Comparison of ENCODE assay signal across 7 mouse cellular contexts in the genomic region with DNA sequence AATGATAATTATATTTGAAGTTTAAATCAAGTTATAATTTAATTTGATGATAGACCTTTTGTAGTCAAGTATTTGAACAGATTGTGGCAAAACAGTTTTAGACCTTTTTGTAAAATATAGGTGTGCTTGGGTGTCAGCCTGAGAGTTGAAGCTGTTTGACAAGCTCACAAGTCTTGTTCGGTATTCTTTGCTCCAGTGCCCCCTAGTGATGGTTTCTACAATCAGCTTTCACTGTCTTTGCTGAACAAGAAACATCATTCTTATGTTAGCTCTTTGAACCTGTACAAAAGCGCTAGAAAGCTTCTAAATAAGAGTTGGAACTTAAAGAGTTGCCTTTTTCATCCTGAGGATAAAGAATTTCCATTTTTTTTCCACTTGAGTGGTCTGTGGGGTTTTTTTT.
DNase-seq lines count a peak whose midpoint lies in the region; ATAC-seq and TF ChIP-seq lines count a peak whose summit lies in the region.

No protein-coding gene starts in this region.

- H3K27me3 ChIP-seq in neural tube, embryonic 11.5 days (ENCODE audit: control insufficient read depth, insufficient read depth, low read length): no peaks in the 10 kb centered on the region
- no peaks in the 10 kb centered on the region for H3K27me3 ChIP-seq in liver, postnatal 0 days (ENCODE audit: insufficient read depth, low read length)
- H3K27me3 ChIP-seq in splenic B cell, adult 2 months (ENCODE audit: control insufficient read depth, insufficient read depth, low read length, poor library complexity, severe bottlenecking): no peaks in the 10 kb centered on the region

- ATAC-seq in neural tube, embryonic 11.5 days (ENCODE audit: insufficient read depth, low FRiP score, low TSS enrichment): no peak
- peak; percentile 54 for ATAC-seq in common myeloid progenitor, adult 5-6 weeks (replicated peaks; ENCODE audit: low read depth, poor library complexity, severe bottlenecking)
- ATAC-seq in liver, postnatal 0 days: no peak

- TF ChIP-seq EP300 in liver, postnatal 0 days (IDR thresholded peaks at IDR 0.05; ENCODE audit: low read depth): no peak

- TF ChIP-seq CTCF in liver, postnatal 0 days (IDR thresholded peaks at IDR 0.05; ENCODE audit: low read depth): peak; percentile 68

- WGBS in neural tube, embryonic 11.5 days: 63% methylated on average over 2 of the region's 2 CpGs
- WGBS in liver, postnatal 0 days (ENCODE audit: insufficient replicate concordance): 43% methylated on average over 2 of the region's 2 CpGs

- peak; percentile 25 for DNase-seq in neural tube, embryonic 11.5 days (ENCODE audit: low spot score)
- no peak for DNase-seq in neural tube, embryonic 10.5 days (ENCODE audit: extremely low spot score, low spot score)
- peak; percentile 14 for DNase-seq in WW6 (ENCODE audit: low read depth, low spot score)
- DNase-seq in kidney, adult 8-10 months: peak; percentile 51 to 61
- DNase-seq in liver, postnatal 0 days: peak; percentile 23
- DNase-seq in splenic B cell, adult 2 months (ENCODE audit: low read depth, low spot score): peak; percentile 79

- H3K27ac ChIP-seq in neural tube, embryonic 11.5 days (ENCODE audit: low read depth, low read length): no peak overlapping the region
- no peak overlapping the region for H3K27ac ChIP-seq in liver, postnatal 0 days (ENCODE audit: low read depth)

- H3K9me3 ChIP-seq in neural tube, embryonic 11.5 days (ENCODE audit: control insufficient read depth, low read length): no peaks in the 10 kb centered on the region
- no peaks in the 10 kb centered on the region for H3K9me3 ChIP-seq in liver, postnatal 0 days (ENCODE audit: low read length)

- H3K4me2 ChIP-seq in neural tube, embryonic 11.5 days (ENCODE audit: low read depth): no peak overlapping the region
- no peak overlapping the region for H3K4me2 ChIP-seq in liver, postnatal 0 days (ENCODE audit: low read depth, low read length)

- no peaks in the 10 kb centered on the region for H3K4me1 ChIP-seq in neural tube, embryonic 11.5 days (ENCODE audit: control insufficient read depth, insufficient read depth, low read length)
- no peaks in the 10 kb centered on the region for H3K4me1 ChIP-seq in liver, postnatal 0 days (ENCODE audit: insufficient read depth)

- H3K4me3 ChIP-seq in neural tube, embryonic 11.5 days (ENCODE audit: low read depth, low read length): no peak overlapping the region
- H3K4me3 ChIP-seq in liver, postnatal 0 days (ENCODE audit: low read depth, low read length): no peak overlapping the region

- no peak overlapping the region for H3K9ac ChIP-seq in neural tube, embryonic 11.5 days (ENCODE audit: low read length)
- H3K9ac ChIP-seq in liver, postnatal 0 days (replicated peaks): no peak overlapping the region

- no peaks in the 10 kb centered on the region for H3K36me3 ChIP-seq in neural tube, embryonic 11.5 days (ENCODE audit: control insufficient read depth, insufficient read depth, low read length)
- H3K36me3 ChIP-seq in liver, postnatal 0 days (replicated peaks; ENCODE audit: insufficient read depth, low read length): peaks cover 2% of the 10 kb centered on the region; the same call in 1 of the 2 replicates
- H3K36me3 ChIP-seq in splenic B cell, adult 2 months (ENCODE audit: control insufficient read depth, insufficient read depth, low read length, poor library complexity, severe bottlenecking): 0 out of 2 replicates have a peak, but pooled peaks cover 1% of the 10 kb centered on the region
